In the genomic region with DNA sequence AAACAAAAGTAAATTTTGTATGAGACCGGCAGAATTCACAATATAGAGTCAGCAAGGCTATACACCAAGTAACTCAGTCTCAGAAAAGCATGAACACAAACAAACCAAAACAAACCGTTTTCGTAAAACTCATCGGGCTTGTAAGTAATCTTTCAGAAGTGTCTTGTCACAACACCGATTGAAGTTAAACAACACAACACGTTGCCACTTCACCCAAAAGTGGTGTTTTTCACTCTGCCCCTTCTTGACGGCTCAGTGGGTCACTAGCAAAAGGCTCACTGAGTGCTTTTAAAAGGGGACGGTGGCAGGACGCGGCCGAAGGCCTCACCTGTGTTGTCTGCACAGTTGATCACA, we compare ENCODE assay signal across 9 mouse cellular contexts. TPM values are rescaled to one million over a fixed set of nuclear protein-coding genes. Genes with fewer than 3 reads are reported as not detected.
DNase-seq lines count a peak whose midpoint lies in the region; ATAC-seq and TF ChIP-seq lines count a peak whose summit lies in the region.
"Had no signal": no experiment of that assay in that cellular context is flagged by ENCODE, and none has a peak within 500 bp of the region (broad histone marks: within the 10 kb centered on the region; RNA-seq: fewer than 3 reads in every experiment).

No protein-coding gene starts in this region.

- no peak for TF ChIP-seq POLR2A in ES-Bruce4 (IDR thresholded peaks at IDR 0.05; ENCODE audit: insufficient read depth, low read length)

- H3K9ac ChIP-seq in heart, embryonic 12.5 days: peak overlapping the region; percentile 98
- peak overlapping the region; percentile 98 for H3K9ac ChIP-seq in ES-Bruce4 (ENCODE audit: low read depth, poor library complexity, severe bottlenecking)
- H3K9ac ChIP-seq in forebrain, embryonic 13.5 days: peak overlapping the region; percentile 99
- H3K9ac ChIP-seq in liver, embryonic 15.5 days: peak overlapping the region; percentile 90

- no peak for TF ChIP-seq CTCF in ES-Bruce4 (IDR thresholded peaks at IDR 0.05; ENCODE audit: low read depth, low read length)

- DNase-seq in heart, adult 11 months: no peak
- DNase-seq in spleen, adult 18-20 months: no peak
- no peak for DNase-seq in gastrocnemius, postnatal 14 days
- DNase-seq: gastrocnemius, postnatal 25 days had no signal

- H3K9me3 ChIP-seq in heart, embryonic 12.5 days (replicated peaks): no peaks in the 10 kb centered on the region
- peaks cover 9% of the 10 kb centered on the region for H3K9me3 ChIP-seq in ES-Bruce4 (replicated peaks; ENCODE audit: control insufficient read depth, insufficient read depth, low read length, poor library complexity, severe bottlenecking)
- no peaks in the 10 kb centered on the region for H3K9me3 ChIP-seq in forebrain, embryonic 13.5 days (replicated peaks)
- H3K9me3 ChIP-seq in liver, embryonic 15.5 days (replicated peaks): no peaks in the 10 kb centered on the region

- peak overlapping the region; percentile 88 for H3K4me3 ChIP-seq in heart, embryonic 12.5 days
- H3K4me3 ChIP-seq in ES-Bruce4 (ENCODE audit: low read depth, low read length): peak overlapping the region; percentile 99
- H3K4me3 ChIP-seq in forebrain, embryonic 13.5 days: peak overlapping the region; percentile 96
- H3K4me3 ChIP-seq in liver, embryonic 15.5 days (replicated peaks): peak overlapping the region; percentile 93

- WGBS in heart, embryonic 12.5 days: 2% methylated on average over 11 of the region's 11 CpGs
- WGBS in forebrain, embryonic 13.5 days: 2% methylated on average over 11 of the region's 11 CpGs
- under 1% methylated on average over 11 of the region's 11 CpGs for WGBS in liver, embryonic 15.5 days (ENCODE audit: insufficient replicate concordance)

- peaks cover 45% of the 10 kb centered on the region for H3K36me3 ChIP-seq in heart, embryonic 12.5 days
- H3K36me3 ChIP-seq in ES-Bruce4 (ENCODE audit: control insufficient read depth, insufficient read depth, low read length, poor library complexity, severe bottlenecking): peaks cover 55% of the 10 kb centered on the region
- peaks cover 45% of the 10 kb centered on the region for H3K36me3 ChIP-seq in forebrain, embryonic 13.5 days (ENCODE audit: poor library complexity, severe bottlenecking)
- H3K36me3 ChIP-seq in liver, embryonic 15.5 days (replicated peaks): peaks cover 48% of the 10 kb centered on the region

- intact Hi-C loops in gastrocnemius, postnatal 14 days (cut with DNase I; ENCODE audit: low total_unique reads): no loop called here

- no peak for TF ChIP-seq EP300 in ES-Bruce4 (IDR thresholded peaks at IDR 0.05; ENCODE audit: insufficient read depth, low read depth, low read length)

- H3K4me2 ChIP-seq in heart, embryonic 12.5 days: peak overlapping the region; percentile 93
- peak overlapping the region; percentile 90 for H3K4me2 ChIP-seq in forebrain, embryonic 13.5 days
- H3K4me2 ChIP-seq in liver, embryonic 15.5 days: peak overlapping the region; percentile 88

- H3K27me3 ChIP-seq in heart, embryonic 12.5 days (replicated peaks): no peaks in the 10 kb centered on the region
- no peaks in the 10 kb centered on the region for H3K27me3 ChIP-seq in ES-Bruce4 (ENCODE audit: control insufficient read depth, insufficient read depth, low read length, poor library complexity, severe bottlenecking)
- H3K27me3 ChIP-seq in forebrain, embryonic 13.5 days: no peaks in the 10 kb centered on the region
- no peaks in the 10 kb centered on the region for H3K27me3 ChIP-seq in liver, embryonic 15.5 days

- H3K4me1 ChIP-seq in heart, embryonic 12.5 days (replicated peaks): peaks cover 26% of the 10 kb centered on the region
- H3K4me1 ChIP-seq in ES-Bruce4 (ENCODE audit: control insufficient read depth, insufficient read depth, low read length): no peaks in the 10 kb centered on the region
- peaks cover 35% of the 10 kb centered on the region for H3K4me1 ChIP-seq in forebrain, embryonic 13.5 days
- peaks cover 40% of the 10 kb centered on the region for H3K4me1 ChIP-seq in liver, embryonic 15.5 days (replicated peaks)

- ATAC-seq in heart, embryonic 12.5 days (ENCODE audit: insufficient number of reproducible peaks, low FRiP score): 0 out of 2 replicates have a peak, but pooled peaks have one; percentile 8
- ATAC-seq in forebrain, embryonic 13.5 days: no peak
- peak; percentile 5; the same call in 1 of the 2 replicates for ATAC-seq in liver, embryonic 15.5 days (ENCODE audit: insufficient read depth)
- ATAC-seq in CD4-positive, CD25-positive, alpha-beta regulatory T cell, adult 4 months: no peak

- H3K27ac ChIP-seq in heart, embryonic 12.5 days (ENCODE audit: poor library complexity, severe bottlenecking): peak overlapping the region; percentile 92
- H3K27ac ChIP-seq in ES-Bruce4 (ENCODE audit: insufficient read depth, low read length): peak overlapping the region; percentile 73
- H3K27ac ChIP-seq in forebrain, embryonic 13.5 days: peak overlapping the region; percentile 93
- H3K27ac ChIP-seq in liver, embryonic 15.5 days (replicated peaks): peak overlapping the region; percentile 79

RNA-seq across cellular contexts. Expression of a gene that starts 0.8 kb away (rescaled TPM):
- 404 and 410 TPM in 2 replicates for polyA plus RNA-seq in heart, embryonic 12.5 days (2016; fragmentation: Nextera tagmentation; extraction: Ambion mirVana)
- polyA plus RNA-seq in ES-Bruce4 (2011; ENCODE audit: insufficient read depth, insufficient read length, low read depth, missing spikeins): 777 and 842 TPM in 2 replicates
- polyA plus RNA-seq in forebrain, embryonic 13.5 days (2015; fragmentation: Nextera tagmentation; extraction: Ambion mirVana): 386 and 461 TPM in 2 replicates
- 185 and 242 TPM in 2 replicates for polyA plus RNA-seq in liver, embryonic 15.5 days (2015; fragmentation: Nextera tagmentation; extraction: Ambion mirVana)
- 1,000 to 10,000 TPM in 1 of 2 experiments, 100 to 1,000 TPM in 1; 884 to 1,093 TPM for polyA plus RNA-seq in CD4-positive, CD25-positive, alpha-beta regulatory T cell, adult 4 months (2017; shearing (Covaris generic))
- total RNA-seq in gastrocnemius, postnatal 14 days (2021): 100 to 1,000 TPM; 607 to 676 TPM

RNA-seq across cellular contexts. Expression of a gene that starts 5.7 kb away (rescaled TPM):
- polyA plus RNA-seq in heart, embryonic 12.5 days (2016; fragmentation: Nextera tagmentation; extraction: Ambion mirVana): not detected in 2 replicates
- 0.99 TPM in 1 of 2 replicates, not detected in the other for polyA plus RNA-seq in ES-Bruce4 (2011; ENCODE audit: insufficient read depth, insufficient read length, low read depth, missing spikeins)
- 0.62 and 0.76 TPM in 2 replicates for polyA plus RNA-seq in forebrain, embryonic 13.5 days (2015; fragmentation: Nextera tagmentation; extraction: Ambion mirVana)
- not detected in 2 replicates for polyA plus RNA-seq in liver, embryonic 15.5 days (2015; fragmentation: Nextera tagmentation; extraction: Ambion mirVana)
- not detected for polyA plus RNA-seq in CD4-positive, CD25-positive, alpha-beta regulatory T cell, adult 4 months (2017; shearing (Covaris generic))
- not detected for total RNA-seq in gastrocnemius, postnatal 14 days (2021)
- total RNA-seq: gastrocnemius, postnatal 25 days had no signal

RNA-seq across cellular contexts. Expression of a gene that starts 15.1 kb away (rescaled TPM):
- 10.9 and 11.4 TPM in 2 replicates for polyA plus RNA-seq in heart, embryonic 12.5 days (2016; fragmentation: Nextera tagmentation; extraction: Ambion mirVana)
- 14.5 and 16.9 TPM in 2 replicates for polyA plus RNA-seq in ES-Bruce4 (2011; ENCODE audit: insufficient read depth, insufficient read length, low read depth, missing spikeins)
- polyA plus RNA-seq in forebrain, embryonic 13.5 days (2015; fragmentation: Nextera tagmentation; extraction: Ambion mirVana): 18.0 and 20.1 TPM in 2 replicates
- polyA plus RNA-seq in liver, embryonic 15.5 days (2015; fragmentation: Nextera tagmentation; extraction: Ambion mirVana): 5.4 and 5.8 TPM in 2 replicates
- polyA plus RNA-seq in CD4-positive, CD25-positive, alpha-beta regulatory T cell, adult 4 months (2017; shearing (Covaris generic)): 10 to 100 TPM; 25.2 to 33.8 TPM
- 1 to 10 TPM; 6.0 to 6.7 TPM for total RNA-seq in gastrocnemius, postnatal 14 days (2021)

RNA-seq across cellular contexts. Expression of a gene that starts 17.3 kb away (rescaled TPM):
- polyA plus RNA-seq in heart, embryonic 12.5 days (2016; fragmentation: Nextera tagmentation; extraction: Ambion mirVana): 46.9 and 49.5 TPM in 2 replicates
- polyA plus RNA-seq in ES-Bruce4 (2011; ENCODE audit: insufficient read depth, insufficient read length, low read depth, missing spikeins): 228 and 231 TPM in 2 replicates
- polyA plus RNA-seq in forebrain, embryonic 13.5 days (2015; fragmentation: Nextera tagmentation; extraction: Ambion mirVana): 95.3 and 109 TPM in 2 replicates
- 31.4 and 36.7 TPM in 2 replicates for polyA plus RNA-seq in liver, embryonic 15.5 days (2015; fragmentation: Nextera tagmentation; extraction: Ambion mirVana)
- polyA plus RNA-seq in CD4-positive, CD25-positive, alpha-beta regulatory T cell, adult 4 months (2017; shearing (Covaris generic)): 10 to 100 TPM; 46.4 to 49.9 TPM
- 10 to 100 TPM; 29.9 to 39.5 TPM for total RNA-seq in gastrocnemius, postnatal 14 days (2021)

RNA-seq across cellular contexts. Expression of a gene that starts 37.0 kb away (rescaled TPM):
- polyA plus RNA-seq in heart, embryonic 12.5 days (2016; fragmentation: Nextera tagmentation; extraction: Ambion mirVana): 1.3 and 1.4 TPM in 2 replicates
- polyA plus RNA-seq in ES-Bruce4 (2011; ENCODE audit: insufficient read depth, insufficient read length, low read depth, missing spikeins): 35.0 and 36.6 TPM in 2 replicates
- polyA plus RNA-seq in forebrain, embryonic 13.5 days (2015; fragmentation: Nextera tagmentation; extraction: Ambion mirVana): 3.5 and 4.2 TPM in 2 replicates
- 0.48 and 0.54 TPM in 2 replicates for polyA plus RNA-seq in liver, embryonic 15.5 days (2015; fragmentation: Nextera tagmentation; extraction: Ambion mirVana)
- 1 to 10 TPM; 1.4 to 2.2 TPM for polyA plus RNA-seq in CD4-positive, CD25-positive, alpha-beta regulatory T cell, adult 4 months (2017; shearing (Covaris generic))
- total RNA-seq in gastrocnemius, postnatal 14 days (2021): 10 to 100 TPM; 33.3 to 38.5 TPM

Comparison
In these comparisons a context has a peak if more than half of its experiments do, and no peak if none do; other contexts are left out.
1. ATAC-seq: peak in heart, embryonic 12.5 days (single experiment) and liver, embryonic 15.5 days (single experiment); none in forebrain, embryonic 13.5 days (single experiment) and CD4-positive, CD25-positive, alpha-beta regulatory T cell, adult 4 months (single experiment).
2. Peak in every context shown above with its lines, with median percentiles within 50 percentile points of each other: H3K27ac ChIP-seq, H3K4me2 ChIP-seq, H3K4me3 ChIP-seq and H3K9ac ChIP-seq.